Mouse (Mus musculus) liver, embryonic 11.5 days (tissue): ENCODE data around the gene Lypd6b. TPM values are rescaled to one million over a fixed set of nuclear protein-coding genes. Genes with fewer than 3 reads are reported as not detected.

Experiments
- ATAC-seq: fragments of 200-750 bp; cut with Nextera tagmentation; replicated peaks from 2 replicates; pipeline ENCODE4 v1.8.0; 2017; ENCODE audit warnings: moderate number of reproducible peaks, mild to moderate bottlenecking, moderate TSS enrichment, moderate library complexity; ENCODE audit not compliant: low FRiP score
- DNase-seq: peaks from one replicate; pipeline ENCODE4 v3.0.0-alpha.2; 2017; ENCODE audit warnings: low spot score
- H3K27ac ChIP-seq: fragments of 300-500 bp; sonication (generic); 2 replicates; pipeline ENCODE4 v1.5.1; 2014; ENCODE audit warnings: mild to moderate bottlenecking, low read depth, low read length, control low read depth
- H3K27me3 ChIP-seq: fragments of 300-500 bp; sonication (generic); replicated peaks from 2 replicates; pipeline ENCODE4 v1.6.1; 2014; ENCODE audit warnings: low read length, mixed read lengths; ENCODE audit not compliant: control insufficient read depth, insufficient read depth
- H3K36me3 ChIP-seq: fragments of 300-500 bp; sonication (generic); 2 replicates; pipeline ENCODE4 v1.6.1; 2014; ENCODE audit warnings: mild to moderate bottlenecking, low read length, moderate library complexity, mixed read lengths; ENCODE audit not compliant: control insufficient read depth, insufficient read depth
- H3K4me1 ChIP-seq: fragments of 300-500 bp; sonication (generic); replicated peaks from 2 replicates; pipeline ENCODE4 v1.6.1; 2014; ENCODE audit warnings: low read length, mixed read lengths; ENCODE audit not compliant: control insufficient read depth, insufficient read depth
- H3K4me2 ChIP-seq: fragments of 300-500 bp; sonication (generic); 2 replicates; pipeline ENCODE4 v1.6.1; 2014; ENCODE audit warnings: mild to moderate bottlenecking, control low read depth, moderate library complexity
- H3K4me3 ChIP-seq: fragments of 300-500 bp; sonication (generic); 2 replicates; pipeline ENCODE4 v1.5.1; 2014; ENCODE audit warnings: low read depth, low read length, control low read depth
- H3K9ac ChIP-seq: fragments of 300-500 bp; sonication (generic); 2 replicates; pipeline ENCODE4 v1.6.1; 2014; ENCODE audit warnings: low read depth, low read length, control low read depth
- H3K9me3 ChIP-seq: fragments of 300-500 bp; sonication (generic); 2 replicates; pipeline ENCODE4 v1.6.1; 2016; ENCODE audit warnings: low read length, inconsistent platforms, mixed read lengths; ENCODE audit not compliant: control insufficient read depth
- WGBS: fragments of 180-500 bp; shearing (Covaris S2); extraction: QIAGEN DNeasy Blood & Tissue Kit; methylation state at CpG from one replicate; pipeline ENCODE4 v1.1.7; 2014; 5-methylcytosine and 5-hydroxymethylcytosine counted together
- polyA plus RNA-seq: library from polyadenylated mRNA; unstranded; fragments of >200 nt; fragmentation: Nextera tagmentation; extraction: Ambion mirVana; gene quantifications from 2 replicates; pipeline ENCODE4 v1.2.1, GENCODE M21; 2014

The Lypd6b gene
- polyA plus RNA-seq, 1 experiment from 2014 or later = 0.47 TPM

- no peaks in the 10 kb centered on the region for H3K4me1 ChIP-seq
- 50% methylated on average over 4 of the region's 4 CpGs for WGBS
These were observed 164.2 kb downstream of the Lypd6b start for GRCm38 (mm10) chr2:49951681-49952080.

GRCm38 (mm10) chr2:49952632-49953293, 165.3 kb downstream of the Lypd6b start:
- Histone ChIP-seq H3K9me3 (no peaks in the 10 kb centered on the region), H3K4me3 (no peak overlapping the region), H3K36me3 (no peaks in the 10 kb centered on the region), H3K4me1 (no peaks in the 10 kb centered on the region), H3K9ac (no peak overlapping the region), H3K4me2 (no peak overlapping the region), H3K27ac (no peak overlapping the region), H3K27me3 (no peaks in the 10 kb centered on the region)
- DNase-seq (no peak), ATAC-seq (no peak)
- 58% methylated on average over 6 of the region's 6 CpGs for WGBS

More at GRCm38 (mm10) chr2:49951681-49952080, 164.2 kb downstream of the Lypd6b start:
- Histone ChIP-seq H3K4me3 (no peak overlapping the region), H3K9ac (no peak overlapping the region), H3K9me3 (no peaks in the 10 kb centered on the region), H3K36me3 (no peaks in the 10 kb centered on the region), H3K4me2 (no peak overlapping the region), H3K27ac (no peak overlapping the region), H3K27me3 (no peaks in the 10 kb centered on the region)
- ATAC-seq = no peak
- no peak for DNase-seq

GRCm38 (mm10) chr2:49957449-49957848, 170.0 kb downstream of the Lypd6b start:
- Histone ChIP-seq H3K4me2 (no peak overlapping the region), H3K27ac (no peak overlapping the region), H3K9ac (no peak overlapping the region), H3K36me3 (no peaks in the 10 kb centered on the region), H3K27me3 (no peaks in the 10 kb centered on the region), H3K9me3 (no peaks in the 10 kb centered on the region), H3K4me3 (no peak overlapping the region), H3K4me1 (no peaks in the 10 kb centered on the region)
- no peak for DNase-seq
- WGBS = 76% methylated on average over 2 of the region's 2 CpGs
- no peak for ATAC-seq

- Histone ChIP-seq H3K9ac (no peak overlapping the region), H3K36me3 (no peaks in the 10 kb centered on the region), H3K27ac (no peak overlapping the region), H3K9me3 (no peaks in the 10 kb centered on the region), H3K4me3 (no peak overlapping the region), H3K4me1 (no peaks in the 10 kb centered on the region), H3K27me3 (no peaks in the 10 kb centered on the region), H3K4me2 (no peak overlapping the region)
- no peak for ATAC-seq
- DNase-seq = no peak
- WGBS = 79% methylated on average over 2 of the region's 2 CpGs
These were observed 174.5 kb downstream of the Lypd6b start for GRCm38 (mm10) chr2:49961991-49962390.

- no peaks in the 10 kb centered on the region for H3K36me3 ChIP-seq
- WGBS = 70% methylated on average over 3 of the region's 3 CpGs
- no peak for ATAC-seq
These were observed 177.4 kb downstream of the Lypd6b start for GRCm38 (mm10) chr2:49964899-49965298.

GRCm38 (mm10) chr2:49967748-49968147, 180.3 kb downstream of the Lypd6b start:
- DNase-seq = no peak
- WGBS = 66% methylated on average over 3 of the region's 3 CpGs
- H3K27me3 ChIP-seq = no peaks in the 10 kb centered on the region
- no peak overlapping the region for H3K9ac ChIP-seq
- ATAC-seq = no peak
- H3K4me2 ChIP-seq = no peak overlapping the region
- no peaks in the 10 kb centered on the region for H3K4me1 ChIP-seq
- H3K4me3 ChIP-seq = no peak overlapping the region
- H3K9me3 ChIP-seq = no peaks in the 10 kb centered on the region
- H3K27ac ChIP-seq = no peak overlapping the region
- no peaks in the 10 kb centered on the region for H3K36me3 ChIP-seq

More at GRCm38 (mm10) chr2:49964899-49965298, 177.4 kb downstream of the Lypd6b start:
- H3K4me1 ChIP-seq = no peaks in the 10 kb centered on the region
- no peak overlapping the region for H3K27ac ChIP-seq
- H3K9me3 ChIP-seq = no peaks in the 10 kb centered on the region
- no peak overlapping the region for H3K4me2 ChIP-seq
- DNase-seq = no peak
- no peak overlapping the region for H3K9ac ChIP-seq
- no peaks in the 10 kb centered on the region for H3K27me3 ChIP-seq
- H3K4me3 ChIP-seq = no peak overlapping the region

- 82% methylated on average over 3 of the region's 3 CpGs for WGBS
- Histone ChIP-seq H3K27ac (no peak overlapping the region), H3K4me1 (no peaks in the 10 kb centered on the region), H3K36me3 (no peaks in the 10 kb centered on the region), H3K27me3 (no peaks in the 10 kb centered on the region), H3K9ac (no peak overlapping the region), H3K9me3 (no peaks in the 10 kb centered on the region), H3K4me3 (no peak overlapping the region), H3K4me2 (no peak overlapping the region)
- no peak for ATAC-seq
- no peak for DNase-seq
These were observed 183.5 kb downstream of the Lypd6b start for GRCm38 (mm10) chr2:49970990-49971389.

- Histone ChIP-seq H3K27me3 (no peaks in the 10 kb centered on the region), H3K9me3 (no peaks in the 10 kb centered on the region), H3K36me3 (no peaks in the 10 kb centered on the region), H3K27ac (no peak overlapping the region), H3K4me3 (no peak overlapping the region), H3K9ac (no peak overlapping the region), H3K4me2 (no peak overlapping the region), H3K4me1 (no peaks in the 10 kb centered on the region)
- 67% methylated on average over 10 of the region's 10 CpGs for WGBS
- ATAC-seq (no peak), DNase-seq (no peak)
These were observed 191.1 kb downstream of the Lypd6b start for GRCm38 (mm10) chr2:49978606-49979005.

- WGBS = 76% methylated on average over 3 of the region's 3 CpGs
- H3K4me1 ChIP-seq = no peaks in the 10 kb centered on the region
- H3K36me3 ChIP-seq = no peaks in the 10 kb centered on the region
- no peak overlapping the region for H3K4me2 ChIP-seq
- no peaks in the 10 kb centered on the region for H3K27me3 ChIP-seq
- H3K27ac ChIP-seq = no peak overlapping the region
- H3K4me3 ChIP-seq = no peak overlapping the region
- no peak overlapping the region for H3K9ac ChIP-seq
- ATAC-seq (no peak), DNase-seq (no peak)
- H3K9me3 ChIP-seq = no peaks in the 10 kb centered on the region
These were observed 192.5 kb downstream of the Lypd6b start for GRCm38 (mm10) chr2:49979991-49980390.
